Mouse (Mus musculus): ENCODE measurements around the gene Serpinb7.

The Serpinb7 gene

DNA sequence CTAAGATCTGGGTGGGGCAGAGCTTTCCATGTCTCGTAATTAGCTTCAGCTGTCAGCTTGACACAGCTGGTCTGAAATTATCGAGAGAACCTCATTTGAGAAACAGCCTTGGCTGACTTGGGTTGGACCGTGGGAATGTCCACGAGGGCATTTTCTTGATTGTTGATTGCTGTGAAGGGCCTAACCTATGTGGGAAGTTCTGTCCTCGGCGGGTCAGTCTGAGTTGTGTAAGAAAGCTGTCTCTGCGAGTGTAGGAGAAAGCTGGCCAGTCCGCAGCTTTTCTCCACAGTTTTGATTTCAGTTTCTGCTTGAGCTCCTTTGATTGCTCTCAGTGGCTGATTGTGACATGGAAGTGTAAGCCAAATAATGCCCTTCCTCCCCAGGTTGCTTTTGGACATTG is 90.1 kb downstream of the Serpinb7 start:
- DNase-seq (ENCODE audit: low read depth, low spot score) = no peak

DNA sequence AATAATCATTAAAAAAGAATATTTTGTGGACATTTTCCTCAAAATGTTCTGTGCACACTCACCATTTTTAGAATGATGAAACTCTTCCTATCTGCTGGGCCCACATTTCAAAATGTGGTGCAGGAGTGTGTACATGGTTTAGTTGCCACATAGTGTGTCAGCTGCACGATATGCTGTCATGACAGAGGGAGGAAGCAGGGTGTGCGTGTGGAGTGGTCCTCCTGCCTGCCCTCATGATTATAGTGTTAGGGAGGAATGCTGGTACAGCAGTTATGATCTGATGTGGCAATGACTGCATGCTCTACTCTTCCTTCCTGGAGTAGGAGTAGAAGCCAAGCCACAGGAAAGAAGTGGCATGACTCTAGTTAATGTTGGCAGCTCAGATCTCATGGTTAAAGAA is 97.3 kb downstream of the Serpinb7 start:
- no peak for DNase-seq (ENCODE audit: low read depth, low spot score)

DNA sequence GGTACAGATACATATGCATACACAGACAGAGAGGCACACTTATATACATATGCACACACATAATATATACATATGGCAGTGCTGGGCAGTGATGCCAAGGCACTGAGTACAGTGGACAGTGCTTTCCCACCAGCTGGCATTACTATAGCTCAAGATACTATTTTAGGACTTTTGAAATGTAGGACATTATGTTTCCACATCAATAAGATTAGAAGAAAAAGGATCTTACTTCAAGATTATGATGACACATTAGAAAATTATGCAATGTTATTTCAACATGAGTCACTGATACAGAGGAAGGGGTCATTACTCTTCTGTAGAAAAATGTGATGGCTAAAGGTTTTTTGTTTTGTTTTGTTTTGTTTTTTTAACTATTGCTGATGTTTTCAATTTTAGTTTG is 102.6 kb downstream of the Serpinb7 start:
- DNase-seq (ENCODE audit: low read depth, low spot score) = no peak

Data from mesoderm, embryonic 11.5 days (tissue).